Mouse (Mus musculus): ENCODE data around the gene Clec3a. TPM values are rescaled to one million over a fixed set of nuclear protein-coding genes. Genes with fewer than 3 reads are reported as not detected.

Gene Clec3a
- polyA plus RNA-seq, 1 experiment from 2014 or later = not detected

- no peak overlapping the region for H3K4me2 ChIP-seq (replicated peaks; ENCODE audit: low read depth, low read length)
- H3K36me3 ChIP-seq (ENCODE audit: insufficient read depth, low read length) = no peaks in the 10 kb centered on the region
- ATAC-seq (ENCODE audit: low FRiP score, low TSS enrichment) = no peak
- 68% methylated on average over 3 of the region's 3 CpGs for WGBS
- H3K27me3 ChIP-seq (ENCODE audit: insufficient read depth, low read length) = no peaks in the 10 kb centered on the region
- no peak overlapping the region for H3K9ac ChIP-seq (replicated peaks; ENCODE audit: low read length)
- no peak overlapping the region for H3K27ac ChIP-seq (ENCODE audit: low read length)
- no peaks in the 10 kb centered on the region for H3K4me1 ChIP-seq (ENCODE audit: insufficient read depth, low read length)
- no peaks in the 10 kb centered on the region for H3K9me3 ChIP-seq (ENCODE audit: low read length)
- H3K4me3 ChIP-seq (ENCODE audit: low read length) = no peak overlapping the region
Observed at GRCm38 (mm10) chr8:114411421-114411820, 6.5 kb upstream of the Clec3a start.

- Histone ChIP-seq H3K4me1 (ENCODE audit: insufficient read depth, low read length) (no peaks in the 10 kb centered on the region), H3K9me3 (ENCODE audit: low read length) (no peaks in the 10 kb centered on the region), H3K27ac (ENCODE audit: low read length) (no peak overlapping the region), H3K4me2 (replicated peaks; ENCODE audit: low read depth, low read length) (no peak overlapping the region), H3K36me3 (ENCODE audit: insufficient read depth, low read length) (no peaks in the 10 kb centered on the region), H3K9ac (replicated peaks; ENCODE audit: low read length) (no peak overlapping the region), H3K4me3 (ENCODE audit: low read length) (no peak overlapping the region), H3K27me3 (ENCODE audit: insufficient read depth, low read length) (no peaks in the 10 kb centered on the region)
- 69% methylated on average over 5 of the region's 5 CpGs for WGBS
- no peak for ATAC-seq (ENCODE audit: low FRiP score, low TSS enrichment)
Observed at GRCm38 (mm10) chr8:114418486-114418885, 600 bp downstream of the Clec3a start.

- no peak overlapping the region for H3K27ac ChIP-seq (ENCODE audit: low read length)
- 26% methylated on average over 6 of the region's 6 CpGs for WGBS
- H3K9me3 ChIP-seq (ENCODE audit: low read length) = no peaks in the 10 kb centered on the region
- no peak overlapping the region for H3K4me3 ChIP-seq (ENCODE audit: low read length)
- no peak overlapping the region for H3K9ac ChIP-seq (replicated peaks; ENCODE audit: low read length)
- no peak overlapping the region for H3K4me2 ChIP-seq (replicated peaks; ENCODE audit: low read depth, low read length)
- ATAC-seq (ENCODE audit: low FRiP score, low TSS enrichment) = no peak
- no peaks in the 10 kb centered on the region for H3K36me3 ChIP-seq (ENCODE audit: insufficient read depth, low read length)
- H3K4me1 ChIP-seq (ENCODE audit: insufficient read depth, low read length) = no peaks in the 10 kb centered on the region
- H3K27me3 ChIP-seq (ENCODE audit: insufficient read depth, low read length) = no peaks in the 10 kb centered on the region
Observed at GRCm38 (mm10) chr8:114418904-114419303, 1.0 kb downstream of the Clec3a start.

DNA sequence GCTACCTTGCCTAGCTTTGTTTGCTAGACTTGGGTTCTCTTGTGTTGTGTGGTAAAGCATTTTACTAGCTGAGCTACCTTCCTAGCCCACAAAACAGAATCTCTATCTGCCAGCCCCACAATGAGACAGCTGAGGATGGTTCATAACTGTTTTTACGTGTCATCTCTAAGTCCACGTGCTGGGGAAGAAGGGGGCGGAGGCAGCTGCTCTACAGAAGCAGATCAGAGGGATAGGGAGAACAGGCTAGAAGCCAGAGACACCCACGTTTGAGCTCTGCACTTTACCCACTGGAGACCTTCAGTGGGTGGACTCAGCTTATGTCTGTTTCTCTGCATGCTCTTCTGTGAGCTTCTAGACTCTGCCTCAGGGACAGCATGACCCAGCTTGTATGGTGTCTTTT is 3.7 kb downstream of the Clec3a start:
- 69% methylated on average over 4 of the region's 4 CpGs for WGBS
- H3K4me3 ChIP-seq (ENCODE audit: low read length) = no peak overlapping the region
- ATAC-seq (ENCODE audit: low FRiP score, low TSS enrichment) = no peak
- no peaks in the 10 kb centered on the region for H3K4me1 ChIP-seq (ENCODE audit: insufficient read depth, low read length)
- no peak overlapping the region for H3K9ac ChIP-seq (replicated peaks; ENCODE audit: low read length)
- H3K27me3 ChIP-seq (ENCODE audit: insufficient read depth, low read length) = no peaks in the 10 kb centered on the region
- H3K4me2 ChIP-seq (replicated peaks; ENCODE audit: low read depth, low read length) = no peak overlapping the region
- no peaks in the 10 kb centered on the region for H3K9me3 ChIP-seq (ENCODE audit: low read length)
- H3K36me3 ChIP-seq (ENCODE audit: insufficient read depth, low read length) = no peaks in the 10 kb centered on the region
- H3K27ac ChIP-seq (ENCODE audit: low read length) = no peak overlapping the region

DNA sequence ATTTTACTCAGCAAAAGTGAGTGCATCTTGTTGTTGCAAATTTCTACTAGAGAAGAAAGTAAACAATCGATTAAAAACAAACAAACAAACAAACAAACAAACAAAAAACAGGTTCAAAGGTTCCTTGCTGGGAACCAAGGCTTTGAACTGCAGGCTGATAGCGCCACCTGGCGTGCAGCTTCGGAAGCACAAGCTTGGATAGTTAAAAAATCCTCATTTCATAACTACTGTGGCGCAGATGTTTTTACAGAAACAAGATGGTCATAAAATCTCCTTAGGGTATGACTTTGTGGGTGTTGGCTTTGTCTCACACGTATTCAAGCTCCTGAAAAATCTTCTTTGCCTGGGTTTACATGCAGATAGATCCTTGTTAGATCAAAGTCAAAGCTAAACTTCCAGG is 20.4 kb downstream of the Clec3a start:
- peaks cover 14% of the 10 kb centered on the region for H3K4me1 ChIP-seq (ENCODE audit: insufficient read depth, low read length)
- no peak for ATAC-seq (ENCODE audit: low FRiP score, low TSS enrichment)
- no peak overlapping the region for H3K4me3 ChIP-seq (ENCODE audit: low read length)
- no peak overlapping the region for H3K4me2 ChIP-seq (replicated peaks; ENCODE audit: low read depth, low read length)
- no peak overlapping the region for H3K27ac ChIP-seq (ENCODE audit: low read length)
- no peaks in the 10 kb centered on the region for H3K9me3 ChIP-seq (ENCODE audit: low read length)
- H3K36me3 ChIP-seq (ENCODE audit: insufficient read depth, low read length) = no peaks in the 10 kb centered on the region
- 8% methylated on average over 6 of the region's 6 CpGs for WGBS
- H3K27me3 ChIP-seq (ENCODE audit: insufficient read depth, low read length) = no peaks in the 10 kb centered on the region
- no peak overlapping the region for H3K9ac ChIP-seq (replicated peaks; ENCODE audit: low read length)

- H3K4me2 ChIP-seq (replicated peaks; ENCODE audit: low read depth, low read length) = peak within 1 kb of the TSS; percentile 77
- ATAC-seq (ENCODE audit: low FRiP score, low TSS enrichment) = peak; percentile 99
- peak within 1 kb of the TSS; percentile 79 for H3K4me3 ChIP-seq (ENCODE audit: low read length)
- no peaks in the 10 kb centered on the region for H3K36me3 ChIP-seq (ENCODE audit: insufficient read depth, low read length)
- no peaks in the 10 kb centered on the region for H3K9me3 ChIP-seq (ENCODE audit: low read length)
- peak within 1 kb of the TSS; percentile 83 for H3K9ac ChIP-seq (replicated peaks; ENCODE audit: low read length)
- H3K27ac ChIP-seq (ENCODE audit: low read length) = peak within 1 kb of the TSS; percentile 93
- under 1% methylated on average over 54 of the region's 54 CpGs for WGBS
- H3K4me1 ChIP-seq (ENCODE audit: insufficient read depth, low read length) = peaks cover 14% of the 10 kb centered on the region
- H3K27me3 ChIP-seq (ENCODE audit: insufficient read depth, low read length) = no peaks in the 10 kb centered on the region
Observed at GRCm38 (mm10) chr8:114439334-114440204, 21.7 kb downstream of the Clec3a start, which contains the start of gene Wwox. TSS of gene Wwox (plus strand) at chr8:114439655.

DNA sequence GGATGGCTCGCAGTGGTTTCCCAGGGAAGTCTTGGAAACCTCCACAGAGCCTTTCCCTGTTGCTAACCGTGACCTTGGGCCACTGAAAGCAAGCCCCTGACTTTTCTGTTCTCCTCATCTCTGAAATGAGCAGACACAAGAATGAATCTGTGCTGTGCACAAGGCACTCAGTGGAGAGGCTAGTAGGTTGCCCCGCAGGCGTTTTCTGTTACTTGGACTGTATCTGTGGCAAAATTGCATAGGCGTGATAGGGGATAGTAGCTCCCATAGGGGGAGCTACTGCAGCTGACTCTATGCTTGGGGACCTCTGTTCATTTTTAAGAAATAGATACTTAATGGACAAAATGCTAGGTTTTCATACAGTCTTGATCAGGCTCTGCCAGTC is 22.3 kb downstream of the Clec3a start:
- no peak for ATAC-seq (ENCODE audit: low FRiP score, low TSS enrichment)
- peak overlapping the region; percentile 93; the same call in 1 of the 2 replicates for H3K27ac ChIP-seq (ENCODE audit: low read length)
- WGBS = 18% methylated on average over 5 of the region's 5 CpGs
- no peaks in the 10 kb centered on the region for H3K9me3 ChIP-seq (ENCODE audit: low read length)
- H3K9ac ChIP-seq (replicated peaks; ENCODE audit: low read length) = peak overlapping the region; percentile 83
- peak overlapping the region; percentile 79 for H3K4me3 ChIP-seq (ENCODE audit: low read length)
- H3K4me1 ChIP-seq (ENCODE audit: insufficient read depth, low read length) = peaks cover 14% of the 10 kb centered on the region
- no peaks in the 10 kb centered on the region for H3K27me3 ChIP-seq (ENCODE audit: insufficient read depth, low read length)
- H3K4me2 ChIP-seq (replicated peaks; ENCODE audit: low read depth, low read length) = peak overlapping the region; percentile 77
- H3K36me3 ChIP-seq (ENCODE audit: insufficient read depth, low read length) = 0 out of 2 replicates have a peak, but pooled peaks cover 4% of the 10 kb centered on the region

- H3K9me3 ChIP-seq (ENCODE audit: low read length) = no peaks in the 10 kb centered on the region
- H3K4me3 ChIP-seq (ENCODE audit: low read length) = no peak overlapping the region
- H3K27me3 ChIP-seq (ENCODE audit: insufficient read depth, low read length) = no peaks in the 10 kb centered on the region
- ATAC-seq (ENCODE audit: low FRiP score, low TSS enrichment) = no peak
- no peak overlapping the region for H3K4me2 ChIP-seq (replicated peaks; ENCODE audit: low read depth, low read length)
- H3K4me1 ChIP-seq (ENCODE audit: insufficient read depth, low read length) = peaks cover 14% of the 10 kb centered on the region
- H3K27ac ChIP-seq (ENCODE audit: low read length) = no peak overlapping the region
- no peak overlapping the region for H3K9ac ChIP-seq (replicated peaks; ENCODE audit: low read length)
- WGBS = 92% methylated on average over 4 of the region's 4 CpGs
- 0 out of 2 replicates have a peak, but pooled peaks cover 4% of the 10 kb centered on the region for H3K36me3 ChIP-seq (ENCODE audit: insufficient read depth, low read length)
Observed at GRCm38 (mm10) chr8:114441616-114442015, 23.7 kb downstream of the Clec3a start.

- Histone ChIP-seq H3K9ac (replicated peaks; ENCODE audit: low read length) (no peak overlapping the region), H3K4me2 (replicated peaks; ENCODE audit: low read depth, low read length) (no peak overlapping the region), H3K27ac (ENCODE audit: low read length) (no peak overlapping the region), H3K9me3 (ENCODE audit: low read length) (no peaks in the 10 kb centered on the region), H3K36me3 (ENCODE audit: insufficient read depth, low read length) (0 out of 2 replicates have a peak, but pooled peaks cover 7% of the 10 kb centered on the region), H3K27me3 (ENCODE audit: insufficient read depth, low read length) (no peaks in the 10 kb centered on the region), H3K4me1 (ENCODE audit: insufficient read depth, low read length) (no peaks in the 10 kb centered on the region), H3K4me3 (ENCODE audit: low read length) (no peak overlapping the region)
- ATAC-seq (ENCODE audit: low FRiP score, low TSS enrichment) = no peak
- WGBS = 80% methylated on average over 7 of the region's 7 CpGs
Observed at GRCm38 (mm10) chr8:114446884-114447283, 29.0 kb downstream of the Clec3a start.

- peaks cover 3% of the 10 kb centered on the region; the same call in 1 of the 2 replicates for H3K4me1 ChIP-seq (ENCODE audit: insufficient read depth, low read length)
- no peak overlapping the region for H3K27ac ChIP-seq (ENCODE audit: low read length)
- no peak overlapping the region for H3K4me3 ChIP-seq (ENCODE audit: low read length)
- no peaks in the 10 kb centered on the region for H3K9me3 ChIP-seq (ENCODE audit: low read length)
- H3K9ac ChIP-seq (replicated peaks; ENCODE audit: low read length) = no peak overlapping the region
- no peak overlapping the region for H3K4me2 ChIP-seq (replicated peaks; ENCODE audit: low read depth, low read length)
- 0 out of 2 replicates have a peak, but pooled peaks cover 3% of the 10 kb centered on the region for H3K36me3 ChIP-seq (ENCODE audit: insufficient read depth, low read length)
- ATAC-seq (ENCODE audit: low FRiP score, low TSS enrichment) = no peak
- 84% methylated on average over 8 of the region's 8 CpGs for WGBS
- H3K27me3 ChIP-seq (ENCODE audit: insufficient read depth, low read length) = no peaks in the 10 kb centered on the region
Observed at GRCm38 (mm10) chr8:114452278-114452677, 34.4 kb downstream of the Clec3a start.
